Mouse (Mus musculus) embryo, embryonic 10.5 days (tissue): Measurements from ENCODE around the gene Scrn2.

Experiments used
- DNase-seq: peaks from one replicate; pipeline ENCODE4 v3.0.0-alpha.2; 2015; ENCODE audit warnings: low spot score

The Scrn2 gene

DNA sequence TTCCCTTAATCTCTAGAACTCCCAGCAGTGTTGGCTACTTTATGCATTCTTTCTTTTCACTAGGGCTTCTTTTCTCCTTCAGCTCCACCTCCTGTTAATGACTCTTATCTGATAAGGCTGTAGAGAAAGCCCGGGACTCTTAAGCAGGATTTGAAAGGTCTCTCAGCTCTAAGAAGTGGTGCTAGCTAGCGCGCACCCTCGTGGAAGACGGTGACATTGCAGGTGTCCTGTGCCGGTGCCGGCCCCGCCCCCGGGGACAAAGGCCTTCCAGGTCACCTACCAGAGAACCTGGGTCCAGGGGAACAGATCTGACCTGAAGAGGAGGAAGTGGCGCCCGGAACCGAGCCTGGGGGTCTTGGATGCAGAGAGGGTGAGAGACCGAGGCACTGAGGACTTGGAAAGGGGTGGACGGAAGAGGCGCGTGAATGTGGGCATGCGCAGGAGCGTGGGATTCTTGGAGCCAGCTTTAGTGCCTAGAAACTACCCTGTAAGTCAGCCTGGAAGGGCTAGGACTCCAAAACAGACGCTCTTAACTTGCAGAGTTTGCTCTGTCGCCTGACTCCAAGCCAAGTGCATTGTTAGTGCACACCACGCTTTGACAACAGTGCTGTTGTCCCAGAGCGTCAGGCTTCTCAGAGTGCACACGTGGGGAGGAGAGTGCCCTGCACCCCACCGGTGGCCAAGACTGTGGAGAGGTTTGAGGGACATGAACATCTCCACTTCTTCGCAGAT is at the start of gene Scrn2:
TSS of gene Scrn2 (plus strand) at position 253 of the 732 bp plus-strand sequence.
- peak; percentile 94 for DNase-seq

DNA sequence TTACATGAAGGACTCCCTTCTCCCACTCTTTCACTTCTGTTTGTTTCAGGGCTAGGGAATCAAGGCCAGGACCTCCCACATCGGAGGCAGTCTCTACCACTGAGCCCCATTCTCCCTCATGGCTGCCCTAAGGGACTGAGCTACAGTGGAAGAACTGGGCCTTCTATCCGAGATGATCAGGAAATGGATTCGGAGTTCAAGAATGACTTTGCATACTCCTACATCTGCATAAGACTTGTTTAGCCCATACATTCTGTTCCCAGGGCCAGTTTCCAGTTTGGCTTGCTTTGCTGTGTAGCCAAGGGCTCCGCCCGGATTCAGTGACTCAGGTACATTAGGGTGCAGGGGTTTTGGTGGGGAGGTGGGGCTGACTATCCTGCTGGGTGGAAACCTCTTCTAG is 49.7 kb upstream of the Scrn2 start:
- no peak for DNase-seq

DNA sequence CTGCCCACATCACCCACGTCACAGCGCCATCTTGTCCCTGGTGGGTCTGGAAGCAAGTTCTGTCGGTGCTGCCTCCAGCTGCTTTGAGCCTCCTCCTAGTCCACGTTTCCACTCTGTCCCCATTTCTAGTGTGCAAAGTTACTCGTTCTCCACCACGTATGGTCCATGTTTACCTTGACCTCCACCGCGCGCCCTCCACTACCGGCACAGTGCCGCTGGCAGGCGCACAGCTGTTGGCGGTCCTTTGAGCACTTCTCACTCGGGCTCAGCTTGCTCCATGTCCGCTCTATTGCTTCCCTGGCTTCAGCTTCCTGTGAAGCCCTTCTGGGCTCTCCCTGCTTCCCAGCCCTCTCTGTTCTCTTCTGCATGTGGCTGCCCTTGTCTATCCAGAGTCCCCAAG is 48.3 kb upstream of the Scrn2 start:
- no peak for DNase-seq

DNA sequence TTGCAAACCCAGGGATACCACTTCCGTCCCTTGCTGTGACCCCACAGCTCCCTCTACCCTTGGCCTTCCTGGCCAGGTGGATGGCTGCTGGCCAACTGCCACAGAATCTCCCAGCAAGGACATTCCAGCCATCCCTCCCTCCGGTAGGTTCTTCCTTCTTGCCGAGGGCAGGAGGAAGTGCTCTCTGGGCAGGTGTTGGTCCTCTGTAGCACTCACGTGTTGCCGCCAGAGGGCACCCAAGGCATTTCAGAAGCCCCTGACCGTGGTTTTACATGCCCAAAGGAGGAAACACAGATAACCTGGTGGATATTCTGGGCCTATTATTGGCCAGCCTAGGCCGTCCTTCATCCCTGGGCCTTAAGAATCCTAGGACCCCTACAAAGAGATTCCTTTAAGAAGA is 47.4 kb upstream of the Scrn2 start:
- peak; percentile 91 for DNase-seq

DNA sequence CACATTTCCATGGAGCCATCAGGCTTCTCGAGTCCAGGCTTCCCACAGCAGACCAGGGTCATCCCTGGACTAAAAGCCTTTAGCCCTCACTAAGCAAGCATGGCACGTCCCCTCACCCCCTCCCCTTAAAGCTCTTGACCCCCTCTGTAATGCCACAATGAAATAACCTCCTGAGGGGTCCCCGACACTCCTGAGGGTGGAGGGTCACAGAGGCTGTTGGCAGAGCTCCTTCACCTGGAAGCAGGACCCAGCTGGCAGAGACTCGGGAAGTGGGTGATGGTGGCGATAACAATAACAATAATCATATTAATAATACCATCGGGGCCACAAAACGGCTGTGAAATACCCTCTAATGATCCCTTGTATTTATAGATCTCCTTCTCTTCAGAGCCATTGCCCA is 46.9 kb upstream of the Scrn2 start, which contains the start of gene Sp2:
TSS of gene Sp2 (minus strand) at position 101 of the 400 bp plus-strand sequence.
- no peak for DNase-seq

DNA sequence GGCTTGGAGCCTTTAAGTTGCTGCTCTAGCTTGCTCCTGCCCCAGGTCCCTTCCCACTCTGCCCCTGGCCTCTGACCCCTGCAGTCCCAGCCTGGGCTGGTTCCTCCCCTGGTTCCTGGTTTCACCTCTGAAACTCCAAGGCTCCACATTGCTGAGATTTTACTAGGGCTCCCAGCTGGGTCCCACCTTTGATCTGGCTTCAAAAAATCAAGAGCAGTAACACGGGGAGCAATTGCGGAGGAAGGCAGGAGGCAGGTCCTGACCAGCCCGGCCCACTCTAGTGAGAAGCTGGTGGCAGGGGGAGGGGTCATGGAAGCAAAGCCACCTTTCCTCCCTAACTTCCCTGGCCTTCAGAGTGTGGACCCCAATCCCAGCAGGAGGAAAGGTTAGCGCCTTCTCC is 44.8 kb upstream of the Scrn2 start:
- DNase-seq = no peak

DNA sequence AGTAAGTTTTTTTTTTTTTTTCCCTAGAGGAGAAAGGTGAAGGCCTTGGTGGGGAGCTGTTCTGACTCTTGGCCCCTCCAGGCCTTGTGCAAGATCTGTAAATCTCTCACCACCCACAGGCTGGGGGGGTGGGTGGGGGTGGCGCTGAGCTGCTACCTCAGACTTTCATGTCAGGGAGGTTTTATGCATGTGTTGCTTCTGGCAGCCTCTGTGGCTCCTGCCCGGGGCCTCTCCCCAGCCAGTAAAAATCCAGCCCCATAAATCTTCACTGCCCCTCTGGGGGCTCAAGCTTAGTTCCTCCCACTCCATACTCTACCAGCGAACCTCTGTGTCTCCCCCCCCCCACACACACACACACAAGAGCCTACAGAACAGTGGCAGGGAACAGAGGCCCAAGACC is 43.3 kb upstream of the Scrn2 start:
- no peak for DNase-seq

DNA sequence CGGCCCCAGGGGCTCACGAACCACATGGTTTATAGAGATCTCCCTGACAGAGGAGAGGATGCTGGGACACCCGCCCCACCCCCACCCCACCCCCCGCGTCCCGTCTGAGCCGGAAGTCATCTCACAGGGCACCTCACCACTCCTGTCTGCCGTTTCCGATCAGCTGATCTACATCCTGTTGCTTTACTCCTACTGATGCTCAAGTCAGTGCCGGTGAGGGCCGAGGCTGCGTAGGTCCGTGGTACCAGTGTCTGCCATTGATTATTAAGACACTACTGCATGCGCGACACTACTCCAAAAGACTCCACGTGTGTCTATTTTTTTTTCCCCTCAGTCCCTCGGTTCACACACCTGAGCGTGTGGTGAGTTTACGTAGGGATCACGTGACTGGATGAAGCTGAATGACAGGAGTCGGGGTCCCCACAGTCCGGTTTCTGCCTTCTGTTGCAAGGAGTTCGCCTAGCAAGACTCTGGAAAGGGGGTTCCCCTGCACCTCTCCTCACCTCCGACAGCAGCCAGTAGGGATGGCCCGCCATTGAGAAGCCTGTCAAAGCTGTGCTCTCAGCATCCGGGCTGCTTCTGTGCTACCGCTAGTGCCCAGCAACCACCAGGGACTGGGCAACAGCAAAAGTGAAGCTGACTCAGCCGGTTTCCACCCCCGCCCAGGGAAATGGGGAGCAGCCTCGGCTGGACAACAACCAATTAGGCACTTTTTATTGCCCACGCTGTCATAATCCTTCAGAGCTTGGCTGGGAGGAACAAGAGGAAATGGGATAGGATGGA is 41.7 kb upstream of the Scrn2 start:
- DNase-seq = no peak

DNA sequence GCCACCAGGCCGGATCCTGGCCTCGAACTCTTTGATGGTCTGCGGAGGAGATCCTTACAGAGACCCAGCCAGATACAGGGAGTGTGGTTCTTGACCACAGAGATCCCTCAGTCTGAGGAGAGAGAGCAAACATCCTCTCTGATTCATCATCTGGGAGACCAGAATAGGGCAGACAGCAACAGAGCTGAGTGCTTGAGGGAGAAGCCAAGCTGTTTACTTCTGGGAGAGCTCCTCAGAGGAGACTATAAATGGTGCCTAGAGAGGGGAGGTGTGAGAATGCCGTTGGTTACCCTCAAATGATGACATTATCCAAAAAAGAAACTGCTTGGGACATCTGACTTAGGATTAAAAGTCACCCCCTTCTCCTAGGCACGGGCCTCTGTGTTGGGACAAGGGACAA is 38.2 kb upstream of the Scrn2 start:
- no peak for DNase-seq

DNA sequence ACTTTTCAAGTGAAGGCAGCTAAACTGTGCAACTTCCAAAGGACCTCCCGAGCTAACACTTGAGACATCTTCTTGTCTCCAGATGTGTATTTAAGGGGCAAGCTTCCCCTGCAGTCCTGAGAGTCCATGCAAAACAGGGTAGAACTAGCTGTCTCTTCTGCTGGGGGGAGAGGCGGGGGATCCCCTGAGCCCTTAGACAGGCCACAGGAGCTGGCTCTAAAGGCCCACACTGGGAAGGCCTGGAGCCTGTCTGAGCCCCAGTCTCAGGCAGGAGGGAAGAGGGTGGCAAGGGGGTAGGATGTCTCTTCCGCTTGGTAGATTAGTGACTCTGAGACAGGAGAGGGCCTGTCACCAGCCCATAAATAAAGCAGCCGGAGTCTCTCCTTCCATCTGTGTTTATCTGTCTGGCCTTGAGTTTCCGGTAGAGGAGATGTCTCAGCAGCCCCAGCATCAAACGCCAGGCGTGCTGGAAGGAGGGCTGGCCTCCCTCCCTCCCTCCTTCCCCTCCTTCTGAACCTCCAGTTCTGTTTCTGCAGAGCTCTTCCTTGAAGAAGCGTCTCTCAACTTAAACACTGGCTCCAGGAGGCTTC is 36.9 kb upstream of the Scrn2 start:
- peak; percentile 69 for DNase-seq

DNA sequence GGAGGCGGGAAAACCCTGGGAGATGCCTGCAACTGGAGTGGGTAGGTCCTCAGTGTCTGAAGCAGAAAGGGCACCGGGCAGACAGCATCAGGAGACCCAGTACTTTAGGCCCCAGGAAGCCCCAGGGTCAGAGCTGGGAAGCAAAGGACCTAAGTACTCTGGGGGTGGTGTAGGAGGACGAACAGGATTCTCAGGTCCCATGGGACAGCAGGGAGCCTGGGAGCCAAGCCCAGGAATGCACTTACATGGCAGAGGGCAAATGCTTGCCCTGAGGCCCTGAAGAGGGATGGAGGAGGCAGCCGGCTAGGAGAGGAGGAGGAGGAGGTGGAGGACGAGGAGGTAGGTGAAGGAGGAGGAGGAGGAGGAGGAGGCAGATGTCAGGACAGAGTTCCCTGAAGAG is 34.7 kb upstream of the Scrn2 start:
- no peak for DNase-seq

DNA sequence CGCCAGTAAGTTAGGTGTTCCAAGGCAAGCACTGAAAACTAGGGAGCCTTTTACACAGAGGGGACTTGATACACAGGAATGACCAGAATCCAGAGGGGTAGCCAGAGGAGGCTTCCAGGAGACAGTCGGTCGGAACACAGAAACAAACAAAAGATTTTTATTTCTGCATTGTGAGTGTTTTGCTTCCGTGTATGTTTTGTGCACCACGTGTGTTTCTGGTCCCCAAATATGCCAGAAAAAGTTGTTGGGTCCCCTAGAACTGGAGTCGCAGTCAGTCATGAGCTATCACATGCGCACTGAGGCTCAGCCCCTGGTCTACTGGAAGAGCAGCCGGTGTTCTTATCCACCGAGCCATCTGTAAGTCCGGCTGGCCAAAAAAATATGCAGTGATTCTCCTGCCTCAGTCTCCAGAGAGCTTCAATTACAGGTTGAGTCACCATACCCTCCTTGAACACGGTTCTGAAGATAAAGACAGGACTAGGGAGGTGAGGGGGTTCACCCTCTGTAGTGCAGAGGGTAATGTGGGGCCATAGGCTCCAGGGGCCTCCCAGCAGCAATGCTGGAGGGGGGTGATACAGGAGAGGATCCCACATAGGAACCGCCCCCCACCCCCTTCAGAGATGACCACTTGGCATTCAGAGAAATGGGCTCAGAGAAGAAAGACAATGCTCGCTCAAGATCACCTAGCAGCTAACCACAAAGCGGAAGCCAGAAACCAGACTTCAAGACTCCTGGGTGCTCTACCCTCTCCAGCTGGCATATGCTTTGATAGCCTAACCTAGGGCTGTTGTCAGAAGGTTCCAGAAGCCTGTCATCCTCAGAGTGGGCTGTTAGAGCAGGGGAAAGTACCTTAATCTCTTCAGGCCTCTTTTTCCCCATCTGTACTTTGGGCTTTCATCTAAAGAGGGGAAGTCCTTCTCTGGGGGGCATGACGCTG is 33.6 kb upstream of the Scrn2 start:
- DNase-seq = no peak

DNA sequence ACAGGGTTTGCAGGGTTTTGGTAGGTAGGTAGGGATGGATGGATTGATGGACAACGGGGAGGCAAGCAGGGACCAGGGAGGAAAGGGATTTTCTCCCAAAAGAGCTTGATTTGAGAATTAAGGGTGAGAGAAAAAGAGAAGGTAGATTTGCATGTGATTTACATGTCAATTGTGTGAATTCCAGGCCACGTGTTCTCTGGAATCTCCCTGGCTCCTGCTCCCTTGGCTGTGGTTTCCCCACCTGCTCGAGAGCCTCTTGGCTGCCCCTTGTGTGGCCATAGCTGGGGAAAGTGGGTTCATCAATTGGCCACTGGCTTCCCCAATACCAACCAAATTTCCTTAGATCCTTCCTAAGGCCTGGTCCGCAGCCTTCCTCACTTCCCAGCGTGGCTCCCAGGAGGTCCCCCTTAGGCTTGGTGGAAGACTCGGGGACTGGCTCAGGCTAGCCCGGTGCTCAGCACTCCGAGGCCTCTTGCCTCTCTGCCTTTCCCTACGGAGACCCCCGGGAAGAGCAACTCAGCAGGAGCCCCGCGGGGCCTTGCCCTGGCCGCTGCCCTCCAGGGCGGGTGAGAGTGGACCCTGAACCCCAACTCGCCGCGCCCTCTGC is 32.9 kb upstream of the Scrn2 start:
- no peak for DNase-seq

DNA sequence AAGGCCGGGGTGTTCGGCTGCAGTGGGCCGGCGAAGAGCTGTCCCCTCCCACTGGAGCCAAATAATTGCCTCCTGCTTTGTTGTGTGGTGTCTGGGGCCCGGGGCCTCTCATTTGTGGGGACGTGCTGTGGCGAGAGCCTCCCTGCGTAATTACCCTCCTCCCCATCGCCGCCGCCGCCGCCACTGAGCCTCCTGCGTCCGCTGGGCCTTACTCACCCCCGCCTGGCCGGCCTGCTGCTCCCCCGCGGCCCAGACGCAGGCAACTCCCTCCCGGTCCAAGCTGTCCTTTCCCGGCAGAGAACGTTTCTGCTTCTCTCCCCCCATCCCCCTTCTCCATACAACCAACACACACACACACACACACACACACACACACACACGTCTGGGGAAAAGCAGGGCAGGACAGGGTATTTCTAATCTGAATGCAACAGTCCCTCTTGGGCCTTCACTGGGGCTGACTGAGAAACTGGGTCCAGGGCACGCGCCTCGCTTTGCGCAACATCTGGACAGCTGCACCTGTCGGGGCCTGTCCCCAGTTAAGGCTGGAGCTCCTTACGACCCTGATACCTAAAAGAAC is 32.3 kb upstream of the Scrn2 start:
- peak; percentile 57 for DNase-seq

DNA sequence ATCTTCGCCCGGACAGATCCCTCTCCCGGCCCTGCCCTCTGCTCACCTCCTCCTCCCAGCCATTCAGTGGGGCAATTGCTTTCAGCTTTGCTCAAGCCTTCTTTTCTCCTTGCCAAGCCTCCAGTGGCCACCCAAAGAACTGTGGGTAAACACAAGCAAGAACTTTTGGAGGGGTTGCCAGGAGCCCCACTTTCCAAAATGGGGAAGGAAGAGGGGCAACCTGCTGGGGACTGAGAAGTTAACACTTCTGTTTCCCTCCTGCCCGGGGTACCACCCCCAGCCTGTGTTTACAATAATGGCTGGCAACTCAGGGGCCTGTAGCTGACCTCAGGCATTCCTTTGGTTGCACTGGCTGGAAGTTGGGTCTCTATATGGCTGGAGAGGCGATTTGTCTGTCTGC is 26.6 kb upstream of the Scrn2 start:
- DNase-seq = no peak

DNA sequence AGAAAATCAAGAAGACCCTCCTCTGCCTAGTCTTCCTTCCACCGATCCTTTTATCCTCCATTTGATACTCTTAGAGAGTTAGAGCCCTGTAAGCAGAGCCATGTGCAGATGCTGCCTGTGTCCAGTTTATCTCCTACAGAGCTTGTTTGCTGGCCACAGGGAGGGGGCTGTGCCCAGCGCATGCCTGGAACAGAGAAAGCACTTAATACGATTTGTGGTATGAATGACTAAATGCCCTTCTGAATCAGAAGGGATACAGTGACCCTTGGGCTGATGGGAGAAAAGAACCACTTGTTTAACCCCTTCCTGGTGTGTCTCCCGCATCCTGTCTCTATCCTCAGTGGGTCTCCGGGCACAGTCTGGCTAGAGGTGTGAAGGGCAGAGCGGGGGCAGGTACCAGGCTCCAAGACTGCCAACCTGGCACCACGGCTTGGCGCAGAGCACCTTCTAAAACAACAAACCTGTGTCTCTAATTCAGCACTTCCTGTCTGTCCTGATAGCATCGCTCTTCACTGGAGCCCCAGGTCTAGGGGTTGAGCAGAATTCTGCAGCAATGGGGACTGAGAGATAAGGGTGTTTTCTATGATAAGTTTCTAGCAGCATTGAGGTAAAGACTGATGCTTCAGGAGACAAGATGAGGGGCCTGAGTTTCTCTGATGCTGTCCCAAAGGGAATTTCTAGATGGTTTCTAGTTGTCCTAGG is 22.5 kb upstream of the Scrn2 start:
- DNase-seq = no peak

DNA sequence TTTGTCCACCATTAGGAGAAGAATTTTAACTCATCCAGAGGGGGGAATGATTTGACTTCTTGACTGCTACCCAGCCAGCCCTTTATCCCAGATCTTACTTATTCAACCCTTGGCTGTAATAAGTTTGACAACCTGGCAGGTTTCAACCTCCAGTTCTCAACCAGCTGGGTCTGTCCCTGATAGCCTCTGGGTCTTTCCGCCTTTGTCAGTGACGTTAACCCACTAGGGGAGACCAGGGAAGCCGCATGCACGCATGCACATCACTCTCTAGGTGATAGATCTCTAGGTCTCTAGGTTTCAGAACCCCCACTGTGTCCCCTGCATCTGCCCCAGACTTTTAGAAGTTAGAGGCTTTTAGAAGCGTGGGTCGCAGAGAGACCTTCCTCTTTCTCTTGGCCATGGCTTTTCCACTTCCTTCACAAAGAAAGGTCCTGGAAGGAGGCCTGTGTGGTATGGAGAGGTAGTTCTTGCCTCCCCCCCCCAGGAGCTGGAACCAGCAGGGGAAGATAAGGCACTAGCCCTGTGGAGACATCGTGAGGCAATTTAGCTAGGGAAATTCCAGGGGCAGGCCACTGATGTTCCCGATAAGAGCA is 20.4 kb upstream of the Scrn2 start:
- DNase-seq = no peak

DNA sequence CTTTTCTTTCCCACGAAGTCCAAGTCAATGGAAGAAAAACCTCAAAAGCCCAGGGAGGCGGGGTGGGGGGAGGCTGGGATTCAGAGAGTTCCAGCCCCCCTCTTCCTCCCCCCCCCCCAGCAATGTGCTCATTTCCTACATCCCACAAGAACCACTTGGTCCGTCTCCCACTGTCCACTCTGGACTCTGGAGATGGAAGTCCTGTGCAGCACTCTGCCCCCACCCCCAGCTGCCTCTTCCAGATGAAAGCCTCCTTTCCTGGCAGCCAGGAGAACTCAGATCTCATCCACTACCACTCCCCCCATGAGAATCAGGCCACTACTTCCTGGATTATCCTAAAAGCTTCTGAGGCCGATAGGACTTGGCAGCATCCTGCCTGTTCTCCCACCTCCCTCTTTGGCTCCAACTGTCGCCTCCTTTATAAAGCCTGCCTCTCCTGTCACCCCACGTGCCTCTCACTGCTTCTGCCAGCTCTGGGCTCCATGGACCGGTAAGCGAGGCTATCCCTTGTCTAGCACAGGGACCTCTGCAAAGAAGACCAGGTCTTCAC is 16.5 kb upstream of the Scrn2 start, which contains the start of gene Sp6:
TSS of gene Sp6 (plus strand) at position 274 of the 550 bp plus-strand sequence.
- no peak for DNase-seq

DNA sequence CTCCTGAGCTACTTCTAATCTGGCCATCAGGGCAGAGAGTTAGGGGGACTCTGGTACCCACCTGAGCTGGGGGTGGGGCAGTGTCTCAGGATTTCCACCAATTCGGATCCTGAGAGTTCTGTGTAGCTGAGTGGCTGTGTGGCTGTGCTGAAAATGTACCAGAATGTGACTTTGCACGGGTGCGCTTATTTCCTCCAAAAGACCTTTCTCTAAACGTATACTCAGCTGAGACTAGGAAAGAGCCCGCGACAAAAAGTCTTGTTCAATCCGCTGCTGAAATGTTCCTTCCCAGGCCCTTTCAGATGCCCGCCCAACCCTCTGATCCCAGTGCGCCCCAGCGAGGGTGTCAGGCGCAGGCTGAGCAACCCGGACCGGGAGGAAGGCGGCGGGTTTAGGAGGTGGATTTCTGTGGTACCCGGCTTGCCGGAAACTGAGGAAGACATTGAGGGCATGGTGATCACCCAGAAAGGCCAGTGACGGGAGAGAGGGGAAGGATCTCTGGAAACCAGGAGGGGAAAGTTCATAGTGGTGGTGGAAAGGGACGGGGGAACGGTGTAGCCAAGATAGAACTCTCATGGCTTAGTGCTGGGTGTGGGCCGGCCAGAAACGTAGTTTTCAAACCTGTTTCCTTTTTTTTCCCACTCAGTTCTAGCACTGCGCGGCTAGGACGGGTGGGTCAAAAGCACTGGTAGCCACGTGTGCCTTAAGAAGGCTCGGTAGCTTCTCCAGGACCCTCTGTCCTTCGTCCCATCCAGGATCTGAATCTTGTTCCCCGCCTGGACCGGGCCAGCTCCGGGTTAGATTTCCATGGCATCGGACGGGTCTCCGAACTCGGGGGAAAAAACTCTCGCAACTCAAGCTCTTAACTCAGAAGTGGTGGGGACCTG is 11.8 kb upstream of the Scrn2 start:
- DNase-seq = peak; percentile 48
